8 mouse cellular contexts compared by ENCODE assay signal in the genomic region with DNA sequence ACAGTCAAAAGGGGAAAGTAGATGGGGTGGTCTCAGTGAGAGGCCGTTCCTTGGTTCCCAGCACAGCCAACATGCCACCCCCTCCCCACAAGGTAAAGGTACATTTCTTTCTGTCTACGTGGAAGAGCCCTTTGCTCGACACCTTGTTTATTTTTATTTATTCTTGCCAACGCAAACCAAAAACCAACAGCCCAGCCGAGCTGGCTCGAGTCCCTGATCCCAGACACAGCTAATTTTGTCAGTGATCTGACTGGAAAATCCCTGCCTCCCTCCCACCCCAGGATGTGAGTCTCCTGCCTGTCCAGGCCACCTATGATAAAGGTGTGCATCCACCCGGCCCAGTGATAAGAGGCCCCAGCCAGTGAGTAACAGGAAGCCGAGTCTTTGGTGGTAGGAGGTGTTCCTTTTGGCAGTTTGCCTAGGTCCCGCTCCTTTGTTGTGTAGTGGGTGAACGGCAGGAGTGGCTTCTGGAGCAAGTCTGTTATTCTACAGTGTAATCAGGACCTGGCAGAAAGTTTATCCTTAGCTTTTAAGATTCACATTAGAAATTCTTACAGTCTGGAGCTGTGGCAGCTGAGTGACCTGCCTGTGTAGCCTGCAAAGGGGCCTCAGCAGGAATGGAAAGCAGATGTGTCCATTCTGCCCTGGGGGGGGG. TPM values are rescaled to one million over a fixed set of nuclear protein-coding genes. Genes with fewer than 3 reads are reported as not detected.
A peak's percentile ranks its signal among the peaks of the same experiment; 100 is the strongest.
DNase-seq lines count a peak whose midpoint lies in the region; ATAC-seq and TF ChIP-seq lines count a peak whose summit lies in the region.

No protein-coding gene starts in this region.

- no peak overlapping the region for H3K9ac ChIP-seq in kidney, postnatal 0 days (ENCODE audit: low read depth, low read length)
- H3K9ac ChIP-seq in midbrain, embryonic 15.5 days = no peak overlapping the region

- peaks cover 27% of the 10 kb centered on the region for H3K4me1 ChIP-seq in heart, embryonic 10.5 days
- H3K4me1 ChIP-seq in kidney, postnatal 0 days (replicated peaks; ENCODE audit: insufficient read depth, low read length) = no peaks in the 10 kb centered on the region; the same call in 1 of the 2 replicates
- H3K4me1 ChIP-seq in midbrain, embryonic 15.5 days = no peaks in the 10 kb centered on the region

- no peak for TF ChIP-seq CTCF in kidney, postnatal 0 days (IDR thresholded peaks at IDR 0.05; ENCODE audit: low read depth)

- no peaks in the 10 kb centered on the region for H3K27me3 ChIP-seq in heart, embryonic 10.5 days (ENCODE audit: insufficient read depth, poor library complexity, severe bottlenecking)
- H3K27me3 ChIP-seq in kidney, postnatal 0 days (ENCODE audit: insufficient read depth, low read length) = no peaks in the 10 kb centered on the region
- H3K27me3 ChIP-seq in midbrain, embryonic 15.5 days (replicated peaks) = no peaks in the 10 kb centered on the region

- 39% methylated on average over 10 of the region's 10 CpGs for WGBS in heart, embryonic 10.5 days
- whole genome bisulfite sequencing in kidney, postnatal 0 days = 46% methylated on average over 10 of the region's 10 CpGs
- WGBS in midbrain, embryonic 15.5 days = 74% methylated on average over 10 of the region's 10 CpGs

- no peak overlapping the region for H3K4me3 ChIP-seq in heart, embryonic 10.5 days
- H3K4me3 ChIP-seq in kidney, postnatal 0 days (replicated peaks; ENCODE audit: low read depth, low read length) = no peak overlapping the region
- H3K4me3 ChIP-seq in midbrain, embryonic 15.5 days = no peak overlapping the region

- H3K36me3 ChIP-seq in heart, embryonic 10.5 days = peaks cover 6% of the 10 kb centered on the region; the same call in 1 of the 2 replicates
- no peaks in the 10 kb centered on the region for H3K36me3 ChIP-seq in kidney, postnatal 0 days (ENCODE audit: insufficient read depth, low read length)
- H3K36me3 ChIP-seq in midbrain, embryonic 15.5 days (replicated peaks) = no peaks in the 10 kb centered on the region

- H3K9me3 ChIP-seq in heart, embryonic 10.5 days = no peaks in the 10 kb centered on the region
- H3K9me3 ChIP-seq in kidney, postnatal 0 days (replicated peaks; ENCODE audit: low read length) = no peaks in the 10 kb centered on the region
- no peaks in the 10 kb centered on the region for H3K9me3 ChIP-seq in midbrain, embryonic 15.5 days

- ATAC-seq in kidney, postnatal 0 days (replicated peaks; ENCODE audit: low FRiP score, low read depth) = no peak
- ATAC-seq in midbrain, embryonic 15.5 days (replicated peaks) = no peak

- peak overlapping the region; percentile 65 for H3K27ac ChIP-seq in heart, embryonic 10.5 days
- H3K27ac ChIP-seq in kidney, postnatal 0 days = no peak overlapping the region
- H3K27ac ChIP-seq in midbrain, embryonic 15.5 days = no peak overlapping the region

- H3K4me2 ChIP-seq in kidney, postnatal 0 days (ENCODE audit: low read length) = no peak overlapping the region
- no peak overlapping the region for H3K4me2 ChIP-seq in midbrain, embryonic 15.5 days

- DNase-seq in layer of hippocampus, adult 11-12 months (ENCODE audit: low spot score) = peak; percentile 19
- DNase-seq in layer of hippocampus, adult 9-10 months (ENCODE audit: low spot score) = no peak
- DNase-seq in adrenal gland, postnatal 36 days = peak; percentile 24 to 44
- DNase-seq in heart, embryonic 10.5 days (ENCODE audit: low spot score) = peak; percentile 81
- peak; percentile 43 for DNase-seq in kidney, postnatal 0 days (ENCODE audit: low spot score)
- DNase-seq in lung, postnatal 25 days (ENCODE audit: low spot score) = peak; percentile 64
- DNase-seq in layer of hippocampus, adult 18-20 months (ENCODE audit: low spot score in 2 of 2) = no peak

RNA-seq across cellular contexts. Expression of a gene that starts 36.6 kb away (rescaled TPM):
- total RNA-seq in adrenal gland, postnatal 36 days (2021) = 1 to 10 TPM; 5.1 to 5.8 TPM
- 2.9 and 4.5 TPM in 2 replicates for polyA plus RNA-seq in heart, embryonic 10.5 days (2016; fragmentation: Nextera tagmentation; extraction: Ambion mirVana)
- 2.3 TPM in 2 replicates for polyA plus RNA-seq in kidney, postnatal 0 days (2015; fragmentation: Nextera tagmentation; extraction: Ambion mirVana)
- 2.3 and 2.5 TPM in 2 replicates for polyA plus RNA-seq in midbrain, embryonic 15.5 days (2015; fragmentation: Nextera tagmentation; extraction: Ambion mirVana)
- total RNA-seq in layer of hippocampus, adult 18-20 months (2021) = 1 to 10 TPM; 9.8 to 9.9 TPM

RNA-seq across cellular contexts. Expression of a gene that starts 36.8 kb away (rescaled TPM):
- 10 to 100 TPM; 18.0 to 22.8 TPM for total RNA-seq in adrenal gland, postnatal 36 days (2021)
- 20.6 and 26.3 TPM in 2 replicates for polyA plus RNA-seq in heart, embryonic 10.5 days (2016; fragmentation: Nextera tagmentation; extraction: Ambion mirVana)
- 20.8 and 22.0 TPM in 2 replicates for polyA plus RNA-seq in kidney, postnatal 0 days (2015; fragmentation: Nextera tagmentation; extraction: Ambion mirVana)
- 59.0 and 62.5 TPM in 2 replicates for polyA plus RNA-seq in midbrain, embryonic 15.5 days (2015; fragmentation: Nextera tagmentation; extraction: Ambion mirVana)
- total RNA-seq in layer of hippocampus, adult 18-20 months (2021) = 10 to 100 TPM; 58.2 to 62.3 TPM

Comparison
In these comparisons a context has a peak if more than half of its experiments do, and no peak if none do; other contexts are left out.
1. DNase-seq: peak in layer of hippocampus, adult 11-12 months (single experiment), adrenal gland, postnatal 36 days (2 of 2), heart, embryonic 10.5 days (single experiment), kidney, postnatal 0 days (single experiment) and lung, postnatal 25 days (single experiment); none in layer of hippocampus, adult 9-10 months (single experiment) and layer of hippocampus, adult 18-20 months (0 of 2).